Mouse (Mus musculus): ENCODE data around the gene Tspan11. TPM values are rescaled to one million over a fixed set of nuclear protein-coding genes. Genes with fewer than 3 reads are reported as not detected.

The Tspan11 gene
- polyA plus RNA-seq, 1 experiment from 2014 or later, result 1.9 TPM

GRCm38 (mm10) chr6:127877026-127877425 is 10.4 kb upstream of the Tspan11 start:
- no peak for ATAC-seq (ENCODE audit: insufficient number of reproducible peaks, low FRiP score)
- H3K4me2 ChIP-seq, result 0 out of 2 replicates have a peak overlapping the region, but pooled peaks have one; percentile 2
- H3K9ac ChIP-seq, result no peak overlapping the region
- WGBS, result 48% methylated on average over 12 of the region's 12 CpGs
- peaks cover 21% of the 10 kb centered on the region for H3K4me1 ChIP-seq (replicated peaks)
- H3K27ac ChIP-seq (ENCODE audit: poor library complexity, severe bottlenecking), result no peak overlapping the region
- H3K9me3 ChIP-seq (replicated peaks), result peaks cover 6% of the 10 kb centered on the region
- no peaks in the 10 kb centered on the region for H3K36me3 ChIP-seq
- H3K4me3 ChIP-seq, result no peak overlapping the region
- H3K27me3 ChIP-seq (replicated peaks), result peaks cover 10% of the 10 kb centered on the region; the same call in 1 of the 2 replicates

- WGBS, result 88% methylated on average over 6 of the region's 6 CpGs
These were observed 7.9 kb upstream of the Tspan11 start for GRCm38 (mm10) chr6:127879472-127879871.

GRCm38 (mm10) chr6:127886916-127887315 is 473 bp upstream of the Tspan11 start:
- Histone ChIP-seq H3K9ac (0 out of 2 replicates have a peak overlapping the region, but pooled peaks have one; percentile 70), H3K27me3 (replicated peaks) (peaks cover 12% of the 10 kb centered on the region; the same call in 1 of the 2 replicates), H3K4me1 (replicated peaks) (peaks cover 23% of the 10 kb centered on the region), H3K4me2 (peak overlapping the region; percentile 96), H3K9me3 (replicated peaks) (no peaks in the 10 kb centered on the region), H3K4me3 (peak overlapping the region; percentile 59; the same call in 1 of the 2 replicates), H3K27ac (ENCODE audit: poor library complexity, severe bottlenecking) (no peak overlapping the region), H3K36me3 (no peaks in the 10 kb centered on the region)
- no peak for ATAC-seq (ENCODE audit: insufficient number of reproducible peaks, low FRiP score)
- 10% methylated on average over 7 of the region's 7 CpGs for WGBS

More at GRCm38 (mm10) chr6:127879472-127879871, 7.9 kb upstream of the Tspan11 start:
- Histone ChIP-seq H3K27me3 (replicated peaks) (peaks cover 15% of the 10 kb centered on the region; the same call in 1 of the 2 replicates), H3K36me3 (no peaks in the 10 kb centered on the region), H3K4me1 (replicated peaks) (peaks cover 21% of the 10 kb centered on the region), H3K9ac (no peak overlapping the region), H3K27ac (ENCODE audit: poor library complexity, severe bottlenecking) (no peak overlapping the region), H3K4me2 (no peak overlapping the region), H3K9me3 (replicated peaks) (peaks cover 6% of the 10 kb centered on the region), H3K4me3 (no peak overlapping the region)
- ATAC-seq (ENCODE audit: insufficient number of reproducible peaks, low FRiP score), result no peak

GRCm38 (mm10) chr6:127888581-127888980 is 1.2 kb downstream of the Tspan11 start:
- ATAC-seq (ENCODE audit: insufficient number of reproducible peaks, low FRiP score), result no peak
- no peak overlapping the region for H3K27ac ChIP-seq (ENCODE audit: poor library complexity, severe bottlenecking)
- no peaks in the 10 kb centered on the region for H3K36me3 ChIP-seq
- H3K4me3 ChIP-seq, result no peak overlapping the region
- no peak overlapping the region for H3K9ac ChIP-seq
- H3K9me3 ChIP-seq (replicated peaks), result no peaks in the 10 kb centered on the region
- WGBS, result 77% methylated on average over 3 of the region's 3 CpGs
- H3K4me2 ChIP-seq, result peak overlapping the region; percentile 96; the same call in 1 of the 2 replicates
- H3K4me1 ChIP-seq (replicated peaks), result peaks cover 28% of the 10 kb centered on the region
- H3K27me3 ChIP-seq (replicated peaks), result 0 out of 2 replicates have a peak, but pooled peaks cover 14% of the 10 kb centered on the region

GRCm38 (mm10) chr6:127893611-127894010 is 6.2 kb downstream of the Tspan11 start:
- Histone ChIP-seq H3K9me3 (replicated peaks) (peaks cover 5% of the 10 kb centered on the region), H3K9ac (no peak overlapping the region), H3K36me3 (no peaks in the 10 kb centered on the region), H3K27me3 (replicated peaks) (0 out of 2 replicates have a peak, but pooled peaks cover 7% of the 10 kb centered on the region), H3K4me1 (replicated peaks) (peaks cover 39% of the 10 kb centered on the region), H3K27ac (ENCODE audit: poor library complexity, severe bottlenecking) (no peak overlapping the region), H3K4me2 (peak overlapping the region; percentile 23; the same call in 1 of the 2 replicates), H3K4me3 (no peak overlapping the region)
- WGBS, result 32% methylated on average over 6 of the region's 6 CpGs
- no peak for ATAC-seq (ENCODE audit: insufficient number of reproducible peaks, low FRiP score)

GRCm38 (mm10) chr6:127894999-127895398 is 7.6 kb downstream of the Tspan11 start:
- Histone ChIP-seq H3K4me3 (no peak overlapping the region), H3K36me3 (no peaks in the 10 kb centered on the region), H3K27me3 (replicated peaks) (0 out of 2 replicates have a peak, but pooled peaks cover 7% of the 10 kb centered on the region), H3K4me1 (replicated peaks) (peaks cover 41% of the 10 kb centered on the region), H3K4me2 (no peak overlapping the region), H3K27ac (ENCODE audit: poor library complexity, severe bottlenecking) (no peak overlapping the region), H3K9ac (no peak overlapping the region), H3K9me3 (replicated peaks) (peaks cover 5% of the 10 kb centered on the region)
- ATAC-seq (ENCODE audit: insufficient number of reproducible peaks, low FRiP score), result no peak
- 26% methylated on average over 6 of the region's 6 CpGs for WGBS

GRCm38 (mm10) chr6:127896425-127896824 is 9.0 kb downstream of the Tspan11 start:
- no peak overlapping the region for H3K4me2 ChIP-seq
- H3K27me3 ChIP-seq (replicated peaks), result 0 out of 2 replicates have a peak, but pooled peaks cover 7% of the 10 kb centered on the region
- no peak overlapping the region for H3K27ac ChIP-seq (ENCODE audit: poor library complexity, severe bottlenecking)
- ATAC-seq (ENCODE audit: insufficient number of reproducible peaks, low FRiP score), result no peak
- H3K9me3 ChIP-seq (replicated peaks), result peaks cover 5% of the 10 kb centered on the region
- H3K4me1 ChIP-seq (replicated peaks), result peaks cover 46% of the 10 kb centered on the region
- no peak overlapping the region for H3K4me3 ChIP-seq
- no peaks in the 10 kb centered on the region for H3K36me3 ChIP-seq
- no peak overlapping the region for H3K9ac ChIP-seq
- 71% methylated on average over 3 of the region's 3 CpGs for WGBS

GRCm38 (mm10) chr6:127897342-127897741 is 10.0 kb downstream of the Tspan11 start:
- Histone ChIP-seq H3K9ac (no peak overlapping the region), H3K9me3 (replicated peaks) (peaks cover 5% of the 10 kb centered on the region), H3K27me3 (replicated peaks) (0 out of 2 replicates have a peak, but pooled peaks cover 7% of the 10 kb centered on the region), H3K4me3 (no peak overlapping the region), H3K36me3 (no peaks in the 10 kb centered on the region), H3K4me1 (replicated peaks) (peaks cover 43% of the 10 kb centered on the region), H3K4me2 (no peak overlapping the region), H3K27ac (ENCODE audit: poor library complexity, severe bottlenecking) (no peak overlapping the region)
- WGBS, result 63% methylated on average over 3 of the region's 3 CpGs
- ATAC-seq (ENCODE audit: insufficient number of reproducible peaks, low FRiP score), result no peak

- peaks cover 5% of the 10 kb centered on the region for H3K9me3 ChIP-seq (replicated peaks)
- no peaks in the 10 kb centered on the region for H3K27me3 ChIP-seq (replicated peaks)
- 60% methylated on average over 6 of the region's 6 CpGs for WGBS
- peaks cover 26% of the 10 kb centered on the region for H3K4me1 ChIP-seq (replicated peaks)
- H3K4me3 ChIP-seq, result no peak overlapping the region
- H3K4me2 ChIP-seq, result no peak overlapping the region
- H3K36me3 ChIP-seq, result no peaks in the 10 kb centered on the region
- no peak overlapping the region for H3K27ac ChIP-seq (ENCODE audit: poor library complexity, severe bottlenecking)
- H3K9ac ChIP-seq, result no peak overlapping the region
- ATAC-seq (ENCODE audit: insufficient number of reproducible peaks, low FRiP score), result no peak
These were observed 12.7 kb downstream of the Tspan11 start for GRCm38 (mm10) chr6:127900062-127900461.

GRCm38 (mm10) chr6:127901261-127901660 is 13.9 kb downstream of the Tspan11 start:
- peaks cover 20% of the 10 kb centered on the region for H3K4me1 ChIP-seq (replicated peaks)
- 54% methylated on average over 3 of the region's 3 CpGs for WGBS
- no peak overlapping the region for H3K9ac ChIP-seq
- no peaks in the 10 kb centered on the region for H3K27me3 ChIP-seq (replicated peaks)
- no peak overlapping the region for H3K4me3 ChIP-seq
- no peak overlapping the region for H3K4me2 ChIP-seq
- H3K27ac ChIP-seq (ENCODE audit: poor library complexity, severe bottlenecking), result no peak overlapping the region
- no peaks in the 10 kb centered on the region for H3K36me3 ChIP-seq
- no peak for ATAC-seq (ENCODE audit: insufficient number of reproducible peaks, low FRiP score)
- peaks cover 5% of the 10 kb centered on the region for H3K9me3 ChIP-seq (replicated peaks)

GRCm38 (mm10) chr6:127901669-127902068 is 14.3 kb downstream of the Tspan11 start:
- H3K9me3 ChIP-seq (replicated peaks), result peaks cover 5% of the 10 kb centered on the region
- H3K4me2 ChIP-seq, result no peak overlapping the region
- no peaks in the 10 kb centered on the region for H3K36me3 ChIP-seq
- H3K27ac ChIP-seq (ENCODE audit: poor library complexity, severe bottlenecking), result no peak overlapping the region
- no peak overlapping the region for H3K9ac ChIP-seq
- peaks cover 16% of the 10 kb centered on the region for H3K4me1 ChIP-seq (replicated peaks)
- no peaks in the 10 kb centered on the region for H3K27me3 ChIP-seq (replicated peaks)
- ATAC-seq (ENCODE audit: insufficient number of reproducible peaks, low FRiP score), result no peak
- WGBS, result 77% methylated on average over 5 of the region's 5 CpGs
- H3K4me3 ChIP-seq, result no peak overlapping the region

- WGBS, result 80% methylated on average over 8 of the region's 8 CpGs
- H3K4me2 ChIP-seq, result no peak overlapping the region
- H3K4me3 ChIP-seq, result no peak overlapping the region
- no peak for ATAC-seq (ENCODE audit: insufficient number of reproducible peaks, low FRiP score)
- peaks cover 7% of the 10 kb centered on the region; the same call in 1 of the 2 replicates for H3K4me1 ChIP-seq (replicated peaks)
- H3K36me3 ChIP-seq, result no peaks in the 10 kb centered on the region
- H3K9ac ChIP-seq, result no peak overlapping the region
- H3K27ac ChIP-seq (ENCODE audit: poor library complexity, severe bottlenecking), result no peak overlapping the region
- peaks cover 5% of the 10 kb centered on the region for H3K9me3 ChIP-seq (replicated peaks)
- H3K27me3 ChIP-seq (replicated peaks), result no peaks in the 10 kb centered on the region
These were observed 15.2 kb downstream of the Tspan11 start for GRCm38 (mm10) chr6:127902559-127902958.
